Mouse (Mus musculus): Measurements from ENCODE around the gene 6430571L13Rik.

6430571L13Rik gene

GRCm38 (mm10) chr9:107386722-107387121, 46.3 kb downstream of the 6430571L13Rik start:
- DNase-seq: peak; percentile 64

GRCm38 (mm10) chr9:107387708-107388107, 47.3 kb downstream of the 6430571L13Rik start:
- DNase-seq: no peak

DNA sequence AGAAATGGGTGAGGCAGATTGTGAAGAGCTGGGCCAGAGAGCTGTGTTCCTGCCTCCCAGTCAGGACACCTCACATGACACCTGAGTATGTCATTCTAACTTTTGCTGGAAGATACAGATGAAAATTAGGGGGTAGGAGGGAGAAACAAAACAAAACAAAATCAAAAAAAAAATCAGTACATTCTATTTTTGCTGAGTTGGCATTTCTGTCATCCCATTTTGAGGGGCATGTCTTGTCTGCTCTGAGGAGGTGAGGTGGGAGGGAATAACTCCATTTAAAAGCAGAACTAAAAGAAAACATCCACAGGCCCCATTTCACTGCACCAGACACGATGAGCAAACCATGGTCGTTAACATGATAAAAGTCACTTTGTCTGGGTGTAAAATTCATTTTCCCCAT, 47.9 kb downstream of the 6430571L13Rik start:
- no peak for DNase-seq

DNA sequence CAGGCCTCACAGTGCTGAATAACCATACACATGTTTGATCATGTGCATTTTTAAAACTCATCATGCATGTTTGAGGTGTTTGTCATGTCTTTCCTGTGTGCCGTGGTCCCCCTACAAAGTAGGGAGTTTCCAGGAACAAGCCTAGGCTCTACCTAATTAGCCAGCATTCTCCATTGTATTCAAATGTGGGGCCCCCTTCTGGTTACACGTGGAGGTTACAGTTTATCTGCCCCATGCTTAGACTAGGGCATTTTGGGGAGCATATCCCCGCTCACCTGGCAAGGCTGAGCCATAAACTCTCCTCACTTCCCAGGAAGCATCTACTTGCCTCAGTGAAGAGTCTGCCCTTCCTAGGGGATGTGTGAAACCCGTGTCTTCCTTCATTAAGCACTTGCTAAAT, 56.0 kb downstream of the 6430571L13Rik start:
- no peak for DNase-seq

DNA sequence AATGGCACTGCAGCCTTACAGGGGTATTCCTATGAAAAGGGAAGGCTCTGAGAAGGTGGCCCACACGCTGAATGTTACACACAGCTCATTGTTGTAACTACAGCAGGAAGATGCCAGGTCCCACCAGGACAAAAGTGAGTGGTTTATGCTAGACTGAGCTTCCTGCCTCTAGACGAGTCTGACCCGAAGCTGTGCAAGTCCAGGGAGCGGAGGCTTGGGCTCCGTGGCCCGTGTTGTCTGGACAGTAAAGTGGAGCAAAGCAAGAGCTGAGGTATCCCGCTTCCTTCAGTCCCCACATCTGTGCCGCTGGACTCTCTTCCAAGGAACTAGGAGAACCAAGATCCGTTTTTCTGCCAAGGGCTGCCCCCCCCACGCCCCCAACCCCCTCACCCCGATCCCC, 58.6 kb downstream of the 6430571L13Rik start:
- DNase-seq: no peak

DNA sequence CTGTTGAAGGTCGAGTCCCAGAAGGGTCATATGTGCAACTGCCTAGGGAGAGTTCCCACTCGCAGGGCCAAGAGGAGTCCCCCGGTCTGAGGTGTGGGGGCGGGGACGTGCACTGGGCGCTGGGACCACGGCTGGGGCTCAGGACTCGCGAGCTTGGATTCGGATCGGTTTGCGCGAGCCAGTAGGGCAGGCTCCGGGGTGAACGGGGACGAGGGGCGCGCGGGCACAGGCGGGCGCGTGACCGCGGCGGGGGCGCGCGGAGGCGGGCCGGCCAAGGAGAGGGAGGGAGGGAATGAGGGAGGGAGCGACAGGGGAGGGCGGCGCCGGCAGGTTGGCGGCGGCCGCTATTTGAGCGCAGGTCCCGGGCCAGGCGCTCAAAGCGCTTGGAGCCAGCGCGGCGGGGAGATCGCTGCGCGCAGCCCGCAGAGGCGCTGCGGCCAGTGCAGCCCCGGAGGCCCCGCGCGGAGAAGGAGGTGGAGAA, 59.1 kb downstream of the 6430571L13Rik start, which contains the start of gene Cacna2d2:
Cacna2d2 (plus strand) TSS at position 122 of the 481 bp plus-strand sequence.
- peak; percentile 86 for DNase-seq

DNA sequence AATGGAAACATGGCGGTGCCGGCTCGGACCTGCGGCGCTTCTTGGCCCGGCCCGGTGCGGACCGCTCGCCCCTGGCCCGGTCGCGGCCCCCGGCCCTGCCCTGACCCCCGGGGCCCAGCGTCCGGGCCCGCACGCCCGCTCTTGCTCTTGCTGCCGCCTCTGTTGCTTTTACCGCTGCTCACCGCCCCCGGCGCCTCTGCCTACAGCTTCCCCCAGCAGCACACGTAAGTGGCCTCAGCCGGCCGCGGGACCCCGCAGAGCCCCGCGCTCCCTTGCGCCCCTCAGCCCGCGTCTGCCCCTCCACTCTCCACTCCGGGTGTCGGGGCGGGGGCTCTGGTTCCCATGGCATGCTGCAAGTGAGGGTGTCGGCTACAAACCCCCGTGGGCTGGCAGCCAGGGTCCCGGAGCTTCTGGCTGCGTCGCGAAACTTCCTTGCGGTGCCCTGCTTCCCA, 59.7 kb downstream of the 6430571L13Rik start:
- DNase-seq: peak; percentile 48

- DNase-seq: peak; percentile 36
Measured at GRCm38 (mm10) chr9:107400666-107401285, 60.4 kb downstream of the 6430571L13Rik start.

All from cerebellum, adult 8-10 months (tissue).